Mouse (Mus musculus) thymus, postnatal 36 days (tissue): ENCODE measurements around the gene Nutf2-ps1.

Experiments used
- DNase-seq, 2 experiments: peaks; one replicate each; pipeline ENCODE4 v3.0.0; 2022; ENCODE audit warnings: mixed read lengths in 2 of 2

Gene Nutf2-ps1

DNA sequence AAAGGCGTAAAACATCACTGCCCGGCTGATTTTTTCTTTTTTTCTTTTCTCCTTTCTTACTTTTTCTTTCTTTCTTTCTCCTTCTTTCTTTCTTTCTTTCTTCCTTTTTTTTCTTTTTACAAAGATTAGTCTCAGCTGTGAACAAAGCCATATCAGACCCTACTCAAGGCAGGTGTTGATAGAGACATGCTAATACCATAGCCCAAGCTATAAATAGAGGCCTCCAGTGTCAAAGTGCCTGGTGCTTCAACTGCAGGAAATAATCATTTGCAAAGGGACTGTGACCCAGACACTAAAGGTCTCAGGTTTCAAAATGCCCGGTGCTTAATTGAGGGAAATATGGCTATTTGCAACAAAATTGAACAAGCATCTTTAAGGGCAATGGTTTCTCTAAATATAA lies 20.3 kb downstream of the Nutf2-ps1 start:
- no peak for DNase-seq

DNA sequence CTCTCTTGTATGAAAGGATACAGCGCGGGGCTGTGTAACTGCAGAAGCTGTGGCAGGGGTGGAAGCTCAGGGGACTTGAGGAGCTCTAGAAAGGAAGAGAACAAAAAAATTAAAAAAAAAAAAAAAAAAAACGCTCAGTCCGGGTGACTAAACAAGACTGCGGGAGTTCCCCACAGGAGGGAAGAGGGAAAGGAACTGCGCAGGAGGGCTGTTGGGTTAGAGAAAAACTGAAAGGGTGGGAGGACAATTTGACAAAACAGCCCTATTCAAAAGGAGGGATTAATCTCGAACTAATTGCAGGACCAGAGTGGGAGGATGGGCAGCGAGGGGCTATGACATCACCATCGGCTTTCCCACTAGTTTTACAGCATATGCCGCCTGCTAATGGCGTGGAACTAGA lies 21.0 kb downstream of the Nutf2-ps1 start:
- DNase-seq, result no peak

DNA sequence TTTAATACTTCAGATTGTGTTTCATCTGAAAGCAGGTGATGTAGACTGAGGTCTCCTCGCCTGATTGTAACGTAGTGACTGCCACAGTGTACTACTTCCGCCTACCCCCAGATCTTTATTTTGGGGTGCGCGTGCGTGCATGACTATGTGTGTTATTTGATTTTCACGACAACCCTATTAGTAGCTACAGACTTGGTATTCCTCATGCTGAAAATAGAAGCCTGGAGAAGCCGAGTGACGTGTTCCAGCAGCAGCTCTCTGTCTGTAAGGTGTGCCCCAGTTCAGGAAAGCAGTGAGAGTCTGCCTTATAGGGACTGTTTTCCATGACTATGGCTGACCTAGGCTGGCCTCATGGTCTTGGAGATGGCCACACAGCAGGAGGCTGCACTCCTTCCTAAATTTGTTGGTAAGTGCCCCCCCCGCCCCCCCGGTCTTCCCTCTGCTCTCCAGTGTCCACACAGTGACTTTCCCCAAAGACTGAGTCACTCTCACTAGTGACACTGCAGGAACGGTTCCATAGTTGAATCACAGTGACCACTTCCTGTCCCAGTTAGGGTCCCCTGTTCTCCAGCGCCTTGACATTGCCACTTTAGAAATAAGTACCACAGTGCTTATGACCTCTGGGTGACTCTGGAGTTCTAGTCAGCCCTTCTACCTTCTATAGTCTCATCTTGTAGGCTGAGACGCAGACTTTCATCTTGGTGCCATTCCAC lies 23.1 kb downstream of the Nutf2-ps1 start:
- no peak for DNase-seq

DNA sequence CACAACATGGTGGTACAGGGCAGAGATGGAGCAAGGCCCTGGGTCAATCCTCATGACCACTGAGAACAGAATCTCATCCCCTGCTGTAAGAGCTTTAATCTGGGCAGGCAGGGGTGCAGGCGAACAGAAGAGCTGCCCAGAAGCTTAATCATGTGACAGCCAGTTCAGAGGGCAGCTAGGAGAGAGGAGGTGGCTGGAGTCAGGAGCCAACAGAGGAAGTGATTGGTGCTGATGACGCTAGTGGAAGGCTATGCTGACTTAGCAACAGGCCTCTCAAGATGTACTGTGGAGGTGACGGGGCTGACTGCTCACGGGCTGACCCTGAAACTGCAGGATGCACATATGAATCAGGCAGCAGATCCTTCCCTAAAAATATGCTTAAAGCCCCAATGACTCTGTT lies 24.7 kb downstream of the Nutf2-ps1 start:
- DNase-seq, result no peak

DNA sequence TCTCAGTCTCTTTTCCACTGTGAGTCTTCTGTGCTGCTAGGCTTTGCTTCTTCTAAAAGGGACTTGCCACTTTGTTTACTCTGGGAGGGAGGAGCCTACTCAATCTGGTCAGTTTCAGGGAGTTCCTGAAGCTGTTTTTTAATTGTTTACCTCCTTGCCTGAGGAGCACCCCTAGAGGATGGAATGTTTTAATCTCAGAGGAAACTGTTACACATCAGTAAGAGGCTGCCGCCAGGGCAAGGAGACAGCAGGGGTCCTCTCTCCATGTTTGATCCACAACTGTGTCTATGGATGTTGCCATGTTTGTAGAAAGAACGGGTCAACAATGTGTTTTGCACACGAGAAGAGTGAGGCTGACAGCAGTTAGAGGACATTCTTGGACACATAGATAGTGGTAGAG lies 28.4 kb downstream of the Nutf2-ps1 start:
- no peak for DNase-seq

DNA sequence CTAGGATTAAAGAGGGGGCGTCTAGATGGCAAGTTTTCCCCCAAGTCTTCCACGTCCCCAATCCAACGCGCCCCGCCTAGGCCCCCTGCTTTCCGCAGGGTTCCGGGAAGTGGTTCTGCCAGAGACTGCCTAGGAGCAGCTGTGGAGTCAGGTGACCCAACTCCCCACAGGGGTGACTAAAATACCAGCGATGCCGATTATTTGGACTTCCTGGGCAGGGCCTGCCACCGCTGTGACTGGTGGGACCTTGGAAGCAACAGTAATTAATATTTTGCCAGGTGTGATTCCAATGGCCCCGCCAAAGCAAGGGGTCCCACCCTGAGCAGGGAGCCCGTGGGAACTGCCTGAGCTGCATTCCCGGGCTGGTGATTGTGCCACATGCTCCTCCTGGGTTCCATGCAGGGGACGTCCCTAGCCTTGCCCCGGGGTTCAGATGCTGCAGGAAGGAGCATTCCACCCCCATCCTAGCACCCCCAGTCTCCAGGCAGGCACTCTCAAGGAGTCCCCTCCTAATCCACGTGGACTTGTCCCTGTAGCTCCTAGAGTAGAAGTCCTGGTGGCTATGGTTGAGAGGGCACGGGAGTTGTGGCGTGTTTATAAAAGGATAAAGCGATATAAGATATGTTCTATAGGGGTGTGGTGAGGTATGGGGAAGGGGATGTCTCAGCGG lies 31.5 kb downstream of the Nutf2-ps1 start:
- DNase-seq, result peak; percentile 60 to 75

DNA sequence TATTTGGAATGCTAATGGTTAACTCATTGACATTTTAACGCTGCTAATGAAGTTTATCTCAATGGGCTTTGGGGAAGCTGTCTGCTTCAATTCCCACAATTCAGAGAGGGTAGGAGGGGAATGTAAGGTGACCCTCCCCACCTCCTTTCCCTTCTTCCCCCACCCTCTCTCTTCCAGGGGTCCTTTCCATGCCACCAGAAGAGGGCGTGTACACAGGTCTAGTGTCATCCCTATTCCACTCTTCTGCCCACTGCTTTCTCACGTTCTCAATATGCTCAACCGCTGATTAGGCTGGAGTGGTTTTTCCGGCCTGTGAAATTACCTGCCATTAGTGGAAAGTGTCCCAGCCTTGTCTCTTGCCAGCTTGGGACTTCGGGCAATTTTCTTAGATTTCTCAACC lies 32.0 kb downstream of the Nutf2-ps1 start:
- DNase-seq, result no peak

DNA sequence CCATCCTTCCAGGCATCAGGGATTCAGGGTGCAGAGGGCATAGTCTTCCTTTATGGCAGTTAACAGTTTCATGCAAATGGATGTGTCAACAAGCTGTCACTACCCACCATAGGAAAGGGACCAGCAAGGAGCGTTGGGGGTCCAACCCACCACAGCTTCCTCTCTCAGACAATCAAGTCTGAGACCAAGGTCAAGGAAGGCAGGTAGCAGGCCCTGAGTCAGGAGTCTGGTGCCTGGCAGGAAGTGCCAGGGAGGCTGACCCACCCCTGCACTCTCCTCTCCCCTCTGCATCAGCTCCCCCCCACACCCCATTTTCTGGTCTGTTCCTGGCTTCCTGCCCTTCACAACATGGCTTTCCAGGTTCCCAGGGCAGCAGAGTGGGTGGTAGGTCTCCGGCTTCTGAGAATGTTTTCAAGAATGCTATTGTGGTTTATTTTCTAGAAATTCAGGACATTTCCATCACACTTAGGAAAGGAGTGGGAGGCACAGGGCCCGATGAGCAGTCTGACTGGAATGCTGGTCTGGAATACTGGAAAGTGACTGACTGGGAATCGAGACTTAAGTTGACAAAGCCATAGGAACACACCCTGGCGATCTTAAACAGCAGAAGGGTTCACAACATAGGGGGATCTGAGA lies 33.8 kb downstream of the Nutf2-ps1 start:
- no peak for DNase-seq

DNA sequence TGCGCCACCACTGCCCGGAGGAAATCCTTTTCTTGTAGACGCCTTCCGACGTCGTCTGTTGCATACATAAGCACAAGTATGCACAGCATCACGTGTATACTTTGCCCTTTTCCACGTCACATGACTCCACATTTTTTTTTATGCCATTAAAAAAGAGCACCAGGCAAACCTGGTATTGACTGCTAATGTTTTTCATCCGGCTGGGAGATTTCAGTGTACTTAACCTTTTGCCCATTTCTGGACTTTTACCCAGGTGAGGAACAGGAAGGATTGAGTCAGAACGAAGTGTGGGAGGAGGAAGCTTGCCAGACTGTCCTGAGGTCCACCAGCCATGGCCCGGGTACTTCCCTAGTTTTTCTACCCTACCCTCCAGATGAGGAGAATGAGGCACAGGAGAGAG lies 34.5 kb downstream of the Nutf2-ps1 start:
- DNase-seq, result no peak

DNA sequence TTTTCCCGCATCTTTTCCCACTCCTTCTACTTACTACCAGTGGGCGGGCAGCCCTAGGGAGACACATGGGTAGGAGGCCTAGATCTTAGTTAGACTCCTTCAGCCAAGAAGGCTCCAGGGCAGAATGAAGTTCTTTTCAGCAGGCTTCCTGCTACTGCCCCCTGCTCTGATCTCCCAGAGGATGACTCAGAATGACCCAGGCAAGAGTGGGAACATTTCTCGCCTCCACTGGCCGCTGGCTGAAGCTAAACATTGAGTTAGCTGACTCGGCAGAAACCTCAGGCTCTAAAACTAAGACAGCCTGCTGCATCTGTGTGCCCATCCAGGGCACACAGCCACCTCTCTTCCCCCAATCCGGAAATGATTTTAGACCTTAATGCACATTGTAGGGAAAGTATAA lies 36.1 kb downstream of the Nutf2-ps1 start:
- DNase-seq, result no peak

DNA sequence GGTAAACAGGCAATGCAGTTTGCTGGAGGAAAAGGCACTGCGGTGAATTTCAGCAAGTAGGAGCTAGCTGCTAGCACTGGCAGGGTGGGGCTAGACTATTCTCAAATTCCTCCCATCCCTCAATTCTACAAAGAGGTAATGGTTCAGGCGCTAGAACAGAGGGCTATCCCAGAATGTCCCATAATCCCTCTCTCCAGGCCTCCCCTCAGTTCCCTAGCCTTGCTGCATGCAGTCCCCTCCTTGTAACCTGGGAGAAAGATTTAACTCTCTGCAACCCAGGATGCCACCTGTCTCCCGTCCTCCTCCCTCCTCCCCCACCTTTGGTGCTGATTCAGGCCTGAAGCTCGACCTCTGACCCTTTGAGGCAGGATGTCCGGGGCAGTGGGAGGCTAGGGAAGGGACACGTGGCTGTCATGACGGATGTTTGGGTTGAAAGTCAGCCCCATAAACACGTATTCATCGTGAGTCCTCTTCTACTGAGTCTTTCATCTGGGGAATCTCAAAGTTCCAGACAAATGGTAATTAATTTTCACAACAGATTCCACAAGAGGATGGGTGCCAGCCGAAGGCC lies 36.6 kb downstream of the Nutf2-ps1 start:
- DNase-seq, result no peak

DNA sequence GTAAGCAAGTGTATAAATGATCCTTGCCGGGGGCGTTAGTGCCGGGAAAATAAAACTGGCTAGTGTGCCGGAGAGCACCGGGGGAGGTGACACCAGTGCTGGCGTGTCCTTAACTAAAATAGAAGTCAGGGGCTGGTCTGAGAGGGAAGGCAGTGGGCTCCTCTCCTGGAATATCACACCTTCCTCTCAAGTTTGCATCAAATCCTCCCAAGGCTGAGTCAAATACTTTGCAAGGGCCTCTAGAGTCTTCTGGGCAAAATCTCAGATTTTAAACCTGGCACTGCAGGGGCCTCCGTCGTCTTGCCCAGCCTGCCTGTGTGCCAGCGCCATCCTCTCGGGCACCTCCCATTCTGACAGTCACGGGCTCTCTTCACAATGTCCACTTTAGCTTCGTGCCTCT lies 37.9 kb downstream of the Nutf2-ps1 start:
- DNase-seq, result no peak

DNA sequence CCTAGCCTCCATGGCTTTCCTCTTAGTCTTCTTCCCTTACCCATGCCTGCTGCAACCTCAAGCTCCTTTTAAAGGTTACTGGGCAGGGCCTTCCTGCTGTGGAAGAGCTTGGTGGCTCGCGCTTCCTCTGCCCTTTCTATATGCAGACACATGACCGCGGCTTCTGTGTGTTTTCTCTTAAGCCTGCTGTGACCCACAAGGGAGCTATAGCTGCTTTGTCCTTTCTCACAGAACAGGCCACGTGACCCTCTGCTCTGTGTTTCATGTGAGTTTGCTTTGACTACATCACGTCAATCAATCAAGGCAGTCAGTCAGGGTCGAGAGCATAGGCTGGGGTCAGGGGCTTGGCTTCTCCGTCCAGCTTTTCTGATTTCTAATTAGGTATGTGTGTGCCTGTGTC lies 41.3 kb downstream of the Nutf2-ps1 start:
- no peak for DNase-seq

DNA sequence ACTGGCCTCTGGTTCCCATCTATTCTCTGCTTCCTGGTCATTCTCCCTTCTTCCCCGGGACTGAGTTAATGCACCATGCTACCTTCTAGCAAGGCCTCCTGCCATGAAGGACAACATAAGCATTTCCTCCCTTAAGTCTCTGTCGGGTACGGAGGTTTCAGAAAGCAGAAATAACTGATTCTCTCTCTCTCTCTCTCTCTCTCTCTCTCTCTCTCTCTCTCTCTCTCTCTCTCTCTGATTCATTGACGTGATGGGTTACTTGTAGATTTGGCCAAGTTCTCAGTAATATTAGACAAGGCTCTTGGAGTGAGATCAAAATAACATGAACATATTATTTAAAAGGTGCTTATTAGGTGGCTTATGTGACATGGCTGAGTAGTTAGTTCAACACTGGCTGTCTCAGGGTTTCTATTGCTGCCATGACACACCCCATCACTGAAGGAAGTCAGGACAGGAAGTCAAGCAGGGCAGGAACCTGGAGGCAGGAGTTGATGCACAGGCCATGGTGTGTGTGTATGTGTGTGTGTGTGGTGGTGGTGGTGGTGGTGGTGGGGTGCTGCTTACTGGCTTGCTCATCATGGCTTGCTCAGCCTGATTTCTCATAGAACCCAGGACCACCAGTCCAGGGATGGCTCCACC lies 43.8 kb downstream of the Nutf2-ps1 start:
- no peak for DNase-seq

DNA sequence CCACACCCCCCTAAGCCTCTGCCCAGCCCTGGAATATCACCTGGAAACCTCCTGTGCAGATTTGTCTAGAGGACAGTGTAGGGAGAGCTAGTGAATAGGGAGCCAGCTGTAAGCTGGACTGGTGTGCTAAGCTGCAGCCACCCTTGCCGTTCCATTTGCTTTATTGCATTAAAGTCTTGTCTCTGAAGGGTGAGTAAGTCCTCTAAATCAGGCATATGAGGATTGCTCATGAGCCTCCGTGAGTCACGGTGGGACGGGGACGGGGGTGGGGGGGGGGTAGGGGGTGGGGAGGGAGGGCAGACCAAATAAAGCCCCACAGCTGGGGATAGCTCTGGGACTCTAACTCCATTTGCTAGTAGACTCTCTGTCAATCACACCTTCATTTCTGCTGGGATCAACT lies 45.3 kb downstream of the Nutf2-ps1 start:
- no peak for DNase-seq

DNA sequence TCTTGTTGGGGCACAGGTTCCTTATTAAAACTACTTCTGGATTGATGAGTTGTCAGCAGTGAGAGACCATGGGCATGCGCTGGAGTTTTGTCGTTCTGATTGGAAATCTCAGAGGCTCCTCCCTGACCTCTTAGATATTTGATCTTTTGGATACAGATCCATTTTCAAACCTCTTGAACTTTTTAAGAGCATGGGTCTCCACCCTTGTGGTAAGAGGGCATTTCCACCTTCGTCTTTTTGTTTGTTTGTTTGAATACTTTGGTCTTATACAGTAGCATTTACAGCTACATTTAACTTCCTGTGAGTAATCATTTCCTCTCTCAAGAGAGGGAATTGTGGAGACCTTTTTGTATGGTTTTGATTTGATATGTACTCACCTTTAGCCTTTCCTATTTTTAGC lies 49.6 kb downstream of the Nutf2-ps1 start:
- DNase-seq, result no peak

DNA sequence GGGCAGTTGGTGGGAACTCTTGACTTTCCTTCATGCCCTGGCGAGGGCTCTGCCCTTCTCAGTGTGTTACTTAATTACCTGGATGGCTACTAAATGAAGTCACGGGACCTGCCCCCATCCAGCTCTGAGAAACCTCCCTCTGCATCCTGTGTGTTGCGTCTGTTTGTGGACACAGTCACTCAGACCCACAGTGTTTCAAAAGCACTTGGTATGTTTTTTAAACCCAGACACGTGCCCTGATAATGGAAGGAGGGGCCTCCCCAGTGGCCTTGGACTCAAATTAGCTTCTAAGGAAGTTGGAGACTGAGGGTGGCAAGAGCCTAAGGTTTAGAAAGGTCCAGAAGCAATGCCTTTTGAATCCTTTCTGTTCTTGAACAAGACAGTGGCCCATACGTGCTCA lies 50.1 kb downstream of the Nutf2-ps1 start:
- DNase-seq, result no peak
